ENCODE assay signal across 28 mouse cellular contexts in genomic region chr9:43580653-43581052, GRCm38 (mm10).
A peak's percentile ranks its signal among the peaks of the same experiment; 100 is the strongest.
DNase-seq lines count a peak whose midpoint lies in the region; ATAC-seq and TF ChIP-seq lines count a peak whose summit lies in the region.
"Had no signal": no experiment of that assay in that cellular context is flagged by ENCODE, and none has a peak within 500 bp of the region (broad histone marks: within the 10 kb centered on the region; RNA-seq: fewer than 3 reads in every experiment).

No protein-coding gene starts in this region.

- H3K4me1 ChIP-seq in hindbrain, embryonic 16.5 days (ENCODE audit: control insufficient read depth, insufficient read depth, low read depth, low read length) = no peaks in the 10 kb centered on the region
- no peaks in the 10 kb centered on the region; the same call in 1 of the 2 replicates for H3K4me1 ChIP-seq in hindbrain, embryonic 13.5 days (replicated peaks)
- 0 out of 2 replicates have a peak, but pooled peaks cover 11% of the 10 kb centered on the region for H3K4me1 ChIP-seq in midbrain, embryonic 14.5 days (ENCODE audit: control insufficient read depth, insufficient read depth, low read length)
- peaks cover 3% of the 10 kb centered on the region; the same call in 1 of the 2 replicates for H3K4me1 ChIP-seq in midbrain, embryonic 11.5 days (ENCODE audit: control insufficient read depth, insufficient read depth, low read length)
- no peaks in the 10 kb centered on the region for H3K4me1 ChIP-seq in heart, embryonic 11.5 days (ENCODE audit: control insufficient read depth, insufficient read depth, low read length)
- H3K4me1 ChIP-seq: embryonic facial prominence, embryonic 13.5 days; embryonic facial prominence, embryonic 15.5 days had no signal

- H3K4me3 ChIP-seq in hindbrain, embryonic 16.5 days (ENCODE audit: low read length) = no peak overlapping the region
- no peak overlapping the region for H3K4me3 ChIP-seq in hindbrain, embryonic 13.5 days
- H3K4me3 ChIP-seq in midbrain, embryonic 14.5 days (replicated peaks; ENCODE audit: low read depth, low read length) = no peak overlapping the region
- H3K4me3 ChIP-seq in midbrain, embryonic 11.5 days (ENCODE audit: low read depth, low read length) = no peak overlapping the region
- no peak overlapping the region for H3K4me3 ChIP-seq in heart, embryonic 11.5 days (ENCODE audit: low read depth, low read length)
- H3K4me3 ChIP-seq: embryonic facial prominence, embryonic 13.5 days; embryonic facial prominence, embryonic 15.5 days; erythroblast, embryonic 14.5 days; forebrain, embryonic 10.5 days; forebrain, embryonic 12.5 days had no signal

- no peak for TF ChIP-seq POLR2A in brain, embryonic 14.5 days (IDR thresholded peaks at IDR 0.05; ENCODE audit: borderline replicate concordance, extremely low read depth, insufficient read depth, insufficient read length, poor library complexity, severe bottlenecking)

- DNase-seq in midbrain, embryonic 14.5 days = peak; percentile 36
- no peak for DNase-seq in midbrain, embryonic 11.5 days (ENCODE audit: low spot score, missing footprints)
- peak; percentile 41 for DNase-seq in brain, embryonic 14.5 days (ENCODE audit: low read depth)
- DNase-seq: adrenal gland, adult 8-10 months; adrenal gland, postnatal 14 days; adrenal gland, postnatal 36 days; B cell, adult 2 months; cerebellum, adult 11 months; cerebellum, adult 18-20 months; cerebellum, adult 8-10 months; cerebellum, adult 9-11 months; cerebellum, postnatal 14 days; cerebellum, postnatal 36 days; embryo, embryonic 11 days had no signal

- H3K27me3 ChIP-seq in hindbrain, embryonic 16.5 days (replicated peaks; ENCODE audit: control insufficient read depth, insufficient read depth, low read length) = no peaks in the 10 kb centered on the region
- no peaks in the 10 kb centered on the region for H3K27me3 ChIP-seq in hindbrain, embryonic 13.5 days
- H3K27me3 ChIP-seq in midbrain, embryonic 14.5 days (ENCODE audit: control insufficient read depth, insufficient read depth, low read length) = no peaks in the 10 kb centered on the region
- H3K27me3 ChIP-seq in midbrain, embryonic 11.5 days (ENCODE audit: control insufficient read depth, insufficient read depth, low read length) = no peaks in the 10 kb centered on the region
- no peaks in the 10 kb centered on the region for H3K27me3 ChIP-seq in heart, embryonic 11.5 days (ENCODE audit: control insufficient read depth, insufficient read depth, low read length)
- H3K27me3 ChIP-seq: embryonic facial prominence, embryonic 13.5 days; embryonic facial prominence, embryonic 15.5 days; forebrain, embryonic 12.5 days had no signal

- no peak for TF ChIP-seq CTCF in brain, embryonic 14.5 days (IDR thresholded peaks at IDR 0.05; ENCODE audit: borderline replicate concordance, extremely low read depth, insufficient read depth, insufficient read length)

- no peaks in the 10 kb centered on the region for H3K36me3 ChIP-seq in hindbrain, embryonic 16.5 days (ENCODE audit: control insufficient read depth, insufficient read depth, low read length)
- H3K36me3 ChIP-seq in hindbrain, embryonic 13.5 days = no peaks in the 10 kb centered on the region
- no peaks in the 10 kb centered on the region for H3K36me3 ChIP-seq in midbrain, embryonic 14.5 days (ENCODE audit: control insufficient read depth, insufficient read depth, low read length)
- no peaks in the 10 kb centered on the region for H3K36me3 ChIP-seq in midbrain, embryonic 11.5 days (ENCODE audit: control insufficient read depth, insufficient read depth, low read length)
- H3K36me3 ChIP-seq in heart, embryonic 11.5 days (ENCODE audit: control insufficient read depth, insufficient read depth, low read length) = no peaks in the 10 kb centered on the region
- H3K36me3 ChIP-seq: embryonic facial prominence, embryonic 13.5 days; embryonic facial prominence, embryonic 15.5 days; forebrain, embryonic 10.5 days; forebrain, embryonic 12.5 days; G1E had no signal

- 35% methylated on average over 6 of the region's 6 CpGs for WGBS in hindbrain, embryonic 16.5 days
- WGBS in hindbrain, embryonic 13.5 days = 47% methylated on average over 6 of the region's 6 CpGs
- 24% methylated on average over 6 of the region's 6 CpGs for WGBS in midbrain, embryonic 14.5 days
- 30% methylated on average over 6 of the region's 6 CpGs for WGBS in midbrain, embryonic 11.5 days
- WGBS in heart, embryonic 11.5 days (ENCODE audit: insufficient replicate concordance) = 41% methylated on average over 6 of the region's 6 CpGs

- H3K9me3 ChIP-seq in hindbrain, embryonic 16.5 days (ENCODE audit: control insufficient read depth, low read length) = no peaks in the 10 kb centered on the region
- H3K9me3 ChIP-seq in hindbrain, embryonic 13.5 days = no peaks in the 10 kb centered on the region
- no peaks in the 10 kb centered on the region for H3K9me3 ChIP-seq in midbrain, embryonic 14.5 days (ENCODE audit: control insufficient read depth, low read length)
- H3K9me3 ChIP-seq in midbrain, embryonic 11.5 days (ENCODE audit: control insufficient read depth, low read length) = no peaks in the 10 kb centered on the region
- H3K9me3 ChIP-seq in heart, embryonic 11.5 days (replicated peaks; ENCODE audit: control insufficient read depth, low read length) = no peaks in the 10 kb centered on the region
- H3K9me3 ChIP-seq: embryonic facial prominence, embryonic 13.5 days; embryonic facial prominence, embryonic 15.5 days; forebrain, embryonic 10.5 days; forebrain, embryonic 12.5 days had no signal

- H3K4me2 ChIP-seq in hindbrain, embryonic 16.5 days (ENCODE audit: low read length) = no peak overlapping the region
- no peak overlapping the region for H3K4me2 ChIP-seq in hindbrain, embryonic 13.5 days
- H3K4me2 ChIP-seq in midbrain, embryonic 14.5 days (ENCODE audit: low read length) = no peak overlapping the region
- no peak overlapping the region for H3K4me2 ChIP-seq in midbrain, embryonic 11.5 days
- no peak overlapping the region for H3K4me2 ChIP-seq in heart, embryonic 11.5 days
- H3K4me2 ChIP-seq: embryonic facial prominence, embryonic 13.5 days; embryonic facial prominence, embryonic 15.5 days; forebrain, embryonic 12.5 days had no signal

- no peak for ATAC-seq in hindbrain, embryonic 16.5 days
- no peak for ATAC-seq in hindbrain, embryonic 13.5 days (ENCODE audit: low FRiP score)
- no peak for ATAC-seq in midbrain, embryonic 14.5 days (ENCODE audit: low FRiP score, low TSS enrichment)
- ATAC-seq in midbrain, embryonic 11.5 days (ENCODE audit: low FRiP score) = no peak
- ATAC-seq in heart, embryonic 11.5 days (replicated peaks; ENCODE audit: insufficient number of reproducible peaks, low FRiP score, low TSS enrichment) = no peak
- ATAC-seq: activated CD4-positive, CD25-positive, alpha-beta regulatory T cell, adult 4 months; CD4-positive, CD25-positive, alpha-beta regulatory T cell, adult 4 months; forebrain, embryonic 14.5 days; forebrain, embryonic 16.5 days; Patski had no signal

- no peak overlapping the region for H3K27ac ChIP-seq in hindbrain, embryonic 16.5 days (ENCODE audit: low read depth, low read length)
- H3K27ac ChIP-seq in hindbrain, embryonic 13.5 days = no peak overlapping the region
- H3K27ac ChIP-seq in midbrain, embryonic 14.5 days (replicated peaks; ENCODE audit: low read depth, low read length) = no peak overlapping the region
- H3K27ac ChIP-seq in midbrain, embryonic 11.5 days (ENCODE audit: low read depth, low read length) = no peak overlapping the region
- no peak overlapping the region for H3K27ac ChIP-seq in heart, embryonic 11.5 days (ENCODE audit: low read depth, low read length)
- H3K27ac ChIP-seq: embryonic facial prominence, embryonic 13.5 days; embryonic facial prominence, embryonic 15.5 days; forebrain, embryonic 10.5 days; forebrain, embryonic 12.5 days had no signal

- H3K9ac ChIP-seq in hindbrain, embryonic 16.5 days (ENCODE audit: low read depth, low read length) = 0 out of 2 replicates have a peak overlapping the region, but pooled peaks have one; percentile 23
- H3K9ac ChIP-seq in hindbrain, embryonic 13.5 days = no peak overlapping the region
- H3K9ac ChIP-seq in midbrain, embryonic 14.5 days (replicated peaks; ENCODE audit: low read length) = no peak overlapping the region
- no peak overlapping the region for H3K9ac ChIP-seq in midbrain, embryonic 11.5 days (ENCODE audit: low read length)
- no peak overlapping the region for H3K9ac ChIP-seq in heart, embryonic 11.5 days (ENCODE audit: low read depth, low read length)
- H3K9ac ChIP-seq: embryonic facial prominence, embryonic 13.5 days; embryonic facial prominence, embryonic 15.5 days; forebrain, embryonic 12.5 days had no signal
